Mouse (Mus musculus) midbrain, embryonic 15.5 days (tissue): Measurements from ENCODE around the gene Egr2. TPM values are rescaled to one million over a fixed set of nuclear protein-coding genes. Genes with fewer than 3 reads are reported as not detected.
A peak's percentile ranks its signal among the peaks of the same experiment; 100 is the strongest.

Experiments used
- ATAC-seq: fragments of 200-750 bp; cut with Nextera tagmentation; replicated peaks from 2 replicates; pipeline ENCODE4 v1.8.0; 2017; ENCODE audit warnings: moderate TSS enrichment
- H3K27ac ChIP-seq: fragments of 300-500 bp; sonication (generic); 2 replicates; pipeline ENCODE4 v1.5.1; 2015; ENCODE audit warnings: mild to moderate bottlenecking, inconsistent platforms
- H3K27me3 ChIP-seq: fragments of 300-500 bp; sonication (generic); replicated peaks from 2 replicates; pipeline ENCODE4 v1.6.1; 2015; ENCODE audit warnings: inconsistent platforms
- H3K36me3 ChIP-seq: fragments of 300-500 bp; sonication (generic); replicated peaks from 2 replicates; pipeline ENCODE4 v1.6.1; 2015; ENCODE audit warnings: inconsistent platforms
- H3K4me1 ChIP-seq: fragments of 300-500 bp; sonication (generic); 2 replicates; pipeline ENCODE4 v1.6.1; 2015; ENCODE audit warnings: inconsistent platforms
- H3K4me2 ChIP-seq: fragments of 300-500 bp; sonication (generic); 2 replicates; pipeline ENCODE4 v1.6.1; 2015; ENCODE audit warnings: inconsistent platforms, mild to moderate bottlenecking, moderate library complexity
- H3K4me3 ChIP-seq: fragments of 300-500 bp; sonication (generic); 2 replicates; pipeline ENCODE4 v1.5.1; 2015; ENCODE audit warnings: mild to moderate bottlenecking, inconsistent platforms
- H3K9ac ChIP-seq: fragments of 300-500 bp; sonication (generic); 2 replicates; pipeline ENCODE4 v1.6.1; 2015; ENCODE audit warnings: mild to moderate bottlenecking, inconsistent platforms
- H3K9me3 ChIP-seq: fragments of 300-500 bp; sonication (generic); 2 replicates; pipeline ENCODE4 v1.6.1; 2016; ENCODE audit warnings: inconsistent platforms
- WGBS: fragments of 180-500 bp; shearing (Covaris S2); methylation state at CpG from one replicate; pipeline ENCODE4 v1.1.7; 2015; ENCODE audit warnings: mixed read lengths; 5-methylcytosine and 5-hydroxymethylcytosine counted together
- polyA plus RNA-seq: library from polyadenylated mRNA; unstranded; fragments of >200 nt; fragmentation: Nextera tagmentation; extraction: Ambion mirVana; gene quantifications from 2 replicates; pipeline ENCODE4 v1.2.1, GENCODE M21; 2015

Egr2 gene
- polyA plus RNA-seq, 1 experiment from 2014 or later: 0.72 TPM

DNA sequence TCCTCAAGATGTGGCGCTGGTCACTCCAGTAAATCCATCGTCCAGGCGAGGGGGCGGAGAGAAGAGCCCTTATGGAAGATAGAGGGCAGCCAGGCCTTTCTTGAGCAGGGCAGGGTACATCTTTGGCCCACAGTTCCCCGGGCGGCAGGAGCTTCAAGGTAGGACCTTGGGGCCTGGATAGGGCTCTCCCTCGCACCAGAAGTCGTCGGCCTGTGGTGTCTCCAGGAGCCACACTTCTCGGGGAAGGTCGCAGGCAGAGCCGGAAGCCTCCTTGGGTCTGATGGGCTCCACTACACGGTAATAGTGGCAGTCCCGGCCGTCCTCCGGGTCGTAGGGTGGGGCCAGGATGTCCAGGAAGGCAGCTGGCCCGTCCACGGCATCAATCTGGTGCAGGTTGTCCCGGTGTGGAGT is 12.6 kb downstream of the Egr2 start:
- peak overlapping the region; percentile 78 for H3K4me3 ChIP-seq
- H3K4me2 ChIP-seq: peak overlapping the region; percentile 81
- H3K9ac ChIP-seq: peak overlapping the region; percentile 79
- no peaks in the 10 kb centered on the region for H3K9me3 ChIP-seq
- WGBS: 0% methylated on average over 20 of the region's 20 CpGs
- peaks cover 43% of the 10 kb centered on the region for H3K4me1 ChIP-seq
- no peaks in the 10 kb centered on the region for H3K36me3 ChIP-seq
- peak overlapping the region; percentile 97 for H3K27ac ChIP-seq
- peaks cover 2% of the 10 kb centered on the region; the same call in 1 of the 2 replicates for H3K27me3 ChIP-seq
- ATAC-seq: no peak; the same call in 1 of the 2 replicates

DNA sequence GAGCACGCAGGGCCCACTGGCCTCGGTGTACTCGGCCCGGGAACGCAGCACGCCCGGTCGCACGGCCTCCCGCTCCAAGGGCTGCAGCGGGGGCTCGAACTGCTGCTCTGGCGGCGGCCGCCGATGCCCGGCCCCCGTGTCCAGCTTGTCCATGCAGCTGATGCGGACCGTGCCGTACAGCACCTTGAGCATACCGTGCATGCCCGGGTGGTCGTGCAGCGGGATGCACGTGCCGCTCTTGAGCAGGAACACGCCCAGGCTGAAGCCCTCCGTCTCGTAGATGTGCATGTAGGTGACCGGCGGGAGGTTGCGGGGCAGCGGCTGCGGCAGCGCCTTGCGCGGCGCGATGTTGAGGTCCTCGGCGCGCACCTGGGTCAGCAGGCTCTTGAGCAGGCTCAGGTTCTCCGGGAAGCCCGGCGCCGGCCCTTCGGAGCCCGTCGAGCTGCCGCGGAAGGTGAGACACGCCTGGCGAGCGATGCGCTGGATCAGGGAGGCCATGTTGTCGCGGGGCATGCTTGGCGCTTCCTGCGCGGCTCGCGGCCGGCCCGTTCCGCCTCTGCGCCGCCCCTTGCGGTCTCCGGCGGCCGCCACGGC is 13.1 kb downstream of the Egr2 start:
- Histone ChIP-seq H3K9me3 (no peaks in the 10 kb centered on the region), H3K36me3 (no peaks in the 10 kb centered on the region), H3K4me2 (peak overlapping the region; percentile 81), H3K9ac (peak overlapping the region; percentile 79), H3K27me3 (no peaks in the 10 kb centered on the region; the same call in 1 of the 2 replicates), H3K27ac (peak overlapping the region; percentile 97), H3K4me3 (peak overlapping the region; percentile 78), H3K4me1 (peaks cover 43% of the 10 kb centered on the region)
- under 1% methylated on average over 73 of the region's 73 CpGs for WGBS
- peak; percentile 84 for ATAC-seq

DNA sequence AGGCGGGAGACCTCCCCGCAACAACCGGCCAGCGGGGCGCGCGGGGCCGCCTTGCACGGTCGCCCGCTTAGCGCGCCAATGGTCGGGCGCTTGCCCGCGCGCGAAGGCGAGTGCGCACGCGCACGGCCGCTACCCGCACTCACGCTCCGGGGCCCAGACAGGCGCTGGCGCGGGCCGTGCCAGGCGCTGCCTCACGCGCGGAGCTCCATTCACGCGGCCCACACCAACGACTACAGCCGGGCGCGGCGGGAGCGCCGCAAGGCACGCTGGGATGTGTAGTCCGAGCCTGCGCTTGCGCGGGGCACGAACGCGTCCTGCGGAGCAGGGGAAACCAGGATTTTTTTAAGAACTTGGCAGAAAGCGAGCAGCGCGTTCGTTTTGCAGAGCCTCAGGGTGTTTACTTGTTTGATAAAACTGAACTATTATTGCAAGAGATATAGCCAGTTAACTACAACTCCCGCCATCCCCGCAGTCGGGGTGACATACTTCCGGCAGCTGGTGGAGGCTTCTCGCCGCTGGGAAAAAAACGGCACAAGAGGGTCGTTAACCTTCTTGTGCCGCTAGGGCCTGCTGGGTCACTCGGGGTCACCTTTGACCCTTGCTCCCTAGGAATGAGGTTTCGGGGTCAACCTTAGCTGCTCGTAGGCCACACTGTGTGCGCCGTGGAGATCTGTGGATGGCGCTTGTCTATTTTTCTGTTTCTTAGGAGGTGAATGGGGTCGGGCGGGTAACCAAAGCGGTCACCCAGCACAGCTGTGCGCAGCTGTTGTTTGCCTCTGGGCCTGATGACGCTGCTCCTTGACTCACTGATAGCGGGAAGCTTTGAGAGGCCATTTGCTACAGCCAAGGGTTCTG is 13.8 kb downstream of the Egr2 start, which contains the start of gene Ado:
Gene Ado, minus strand, starts transcription at position 79 of the 855 bp plus-strand sequence.
- H3K9ac ChIP-seq: peak within 1 kb of the TSS; percentile 79
- peak; percentile 99 for ATAC-seq
- peak within 1 kb of the TSS; percentile 78 for H3K4me3 ChIP-seq
- H3K9me3 ChIP-seq: no peaks in the 10 kb centered on the region
- H3K4me2 ChIP-seq: peak within 1 kb of the TSS; percentile 81
- no peaks in the 10 kb centered on the region for H3K36me3 ChIP-seq
- H3K4me1 ChIP-seq: peaks cover 43% of the 10 kb centered on the region
- peak within 1 kb of the TSS; percentile 97 for H3K27ac ChIP-seq
- under 1% methylated on average over 79 of the region's 79 CpGs for WGBS
- H3K27me3 ChIP-seq: no peaks in the 10 kb centered on the region; the same call in 1 of the 2 replicates

DNA sequence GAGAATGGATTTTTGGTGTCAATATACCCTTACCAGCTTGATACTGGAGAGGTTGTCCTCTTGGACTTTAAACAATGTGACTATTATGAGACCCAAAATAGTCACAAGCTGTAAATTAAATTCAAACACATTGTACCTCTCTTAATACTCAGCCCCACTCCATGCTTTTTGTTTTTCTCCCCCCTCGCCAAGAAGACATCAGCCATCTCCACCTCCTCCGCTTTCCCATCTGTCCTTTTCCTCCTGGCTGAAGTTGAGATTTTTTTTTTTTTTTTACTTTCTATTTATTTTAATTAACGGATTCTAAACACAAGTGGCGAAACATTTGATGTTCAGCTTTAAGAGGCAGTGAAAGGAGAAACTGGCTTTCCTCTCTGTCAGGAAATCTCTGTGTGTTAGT is 22.8 kb downstream of the Egr2 start:
- 84% methylated on average over 4 of the region's 4 CpGs for WGBS
- Histone ChIP-seq H3K4me3 (no peak overlapping the region), H3K4me2 (no peak overlapping the region), H3K27ac (no peak overlapping the region), H3K9me3 (no peaks in the 10 kb centered on the region), H3K9ac (no peak overlapping the region), H3K4me1 (peaks cover 5% of the 10 kb centered on the region; the same call in 1 of the 2 replicates), H3K27me3 (no peaks in the 10 kb centered on the region), H3K36me3 (no peaks in the 10 kb centered on the region)
- no peak for ATAC-seq

DNA sequence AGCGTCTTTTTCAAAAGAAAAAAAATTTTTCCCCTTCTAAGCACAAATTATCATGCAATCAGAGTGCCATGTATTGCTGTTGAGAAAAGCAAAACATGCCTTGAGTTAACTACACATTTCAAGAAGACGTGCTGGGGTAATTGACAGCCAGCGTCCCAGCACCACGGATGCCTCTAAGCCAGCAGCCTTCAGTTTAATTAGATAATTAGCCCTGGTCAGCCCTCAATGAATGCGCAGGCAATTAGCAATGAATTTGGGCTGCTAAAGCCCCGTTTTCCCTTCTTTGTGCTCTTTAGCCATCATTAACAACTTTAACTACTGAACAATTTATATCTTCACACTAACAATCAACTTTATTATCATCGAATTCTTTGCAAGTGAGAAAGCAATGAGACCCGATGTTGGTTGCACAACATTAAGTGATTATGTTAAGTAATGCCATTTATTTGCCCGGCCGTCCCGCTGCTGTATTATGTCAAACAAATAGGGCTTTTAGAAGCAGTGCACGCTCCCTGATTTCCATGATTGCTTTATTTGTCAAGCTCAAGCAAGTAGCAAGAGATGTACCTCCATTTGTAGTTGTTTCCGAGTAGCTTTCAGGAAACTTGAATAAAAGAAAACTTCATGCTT is 24.6 kb downstream of the Egr2 start:
- no peak overlapping the region for H3K4me2 ChIP-seq

DNA sequence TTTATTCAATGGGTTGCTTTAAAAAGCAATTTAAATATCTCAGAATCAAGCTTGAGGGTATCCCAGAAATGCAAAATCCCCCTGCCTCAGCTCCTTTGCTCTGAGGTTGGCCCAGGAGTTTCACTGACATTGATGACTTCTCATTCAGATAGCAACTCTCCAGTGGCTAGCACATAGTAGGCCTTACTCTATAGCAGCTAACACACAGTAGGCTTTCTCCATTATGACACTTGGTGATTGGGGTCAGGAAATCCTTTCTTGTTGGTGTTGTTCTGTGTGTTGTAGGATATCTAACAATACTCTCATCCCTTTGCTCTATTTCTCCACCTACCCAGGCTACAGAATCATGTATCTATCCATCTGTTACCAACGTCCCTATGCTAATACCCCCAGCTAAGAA is 25.9 kb downstream of the Egr2 start:
- no peak overlapping the region for H3K27ac ChIP-seq
- no peaks in the 10 kb centered on the region for H3K27me3 ChIP-seq
- no peak for ATAC-seq
- H3K4me1 ChIP-seq: peaks cover 10% of the 10 kb centered on the region; the same call in 1 of the 2 replicates
- H3K9me3 ChIP-seq: no peaks in the 10 kb centered on the region
- 69% methylated on average over 1 of the region's 1 CpGs for WGBS
- no peaks in the 10 kb centered on the region for H3K36me3 ChIP-seq
- no peak overlapping the region for H3K4me2 ChIP-seq
- H3K4me3 ChIP-seq: no peak overlapping the region
- no peak overlapping the region for H3K9ac ChIP-seq

More for the DNA sequence above, 24.6 kb downstream of the Egr2 start:
- H3K27me3 ChIP-seq: no peaks in the 10 kb centered on the region
- H3K4me1 ChIP-seq: peaks cover 5% of the 10 kb centered on the region; the same call in 1 of the 2 replicates
- no peak for ATAC-seq
- no peak overlapping the region for H3K4me3 ChIP-seq
- H3K36me3 ChIP-seq: no peaks in the 10 kb centered on the region
- WGBS: 29% methylated on average over 13 of the region's 13 CpGs
- no peak overlapping the region for H3K9ac ChIP-seq
- H3K9me3 ChIP-seq: no peaks in the 10 kb centered on the region
- H3K27ac ChIP-seq: no peak overlapping the region

DNA sequence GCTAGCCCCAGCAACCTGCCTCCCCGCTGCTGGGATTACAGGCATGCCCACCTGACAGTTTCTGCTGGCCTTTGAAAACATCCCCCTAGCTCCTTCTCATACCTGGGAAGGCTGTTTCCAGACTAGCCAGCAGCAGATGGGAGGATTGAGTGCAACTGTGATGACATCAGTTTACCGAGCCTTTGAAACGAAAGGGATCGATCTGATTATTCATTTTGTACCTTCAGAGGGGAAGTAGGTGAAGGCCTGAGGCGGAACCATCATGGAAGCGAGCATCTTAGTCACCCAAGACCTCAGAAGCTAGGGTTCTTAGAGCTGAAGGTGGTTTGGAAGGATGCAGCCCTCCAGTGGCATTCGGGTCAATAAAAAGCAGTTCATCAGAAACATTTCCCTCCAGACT is 29.2 kb downstream of the Egr2 start:
- H3K27me3 ChIP-seq: no peaks in the 10 kb centered on the region
- ATAC-seq: no peak
- 93% methylated on average over 7 of the region's 7 CpGs for WGBS

DNA sequence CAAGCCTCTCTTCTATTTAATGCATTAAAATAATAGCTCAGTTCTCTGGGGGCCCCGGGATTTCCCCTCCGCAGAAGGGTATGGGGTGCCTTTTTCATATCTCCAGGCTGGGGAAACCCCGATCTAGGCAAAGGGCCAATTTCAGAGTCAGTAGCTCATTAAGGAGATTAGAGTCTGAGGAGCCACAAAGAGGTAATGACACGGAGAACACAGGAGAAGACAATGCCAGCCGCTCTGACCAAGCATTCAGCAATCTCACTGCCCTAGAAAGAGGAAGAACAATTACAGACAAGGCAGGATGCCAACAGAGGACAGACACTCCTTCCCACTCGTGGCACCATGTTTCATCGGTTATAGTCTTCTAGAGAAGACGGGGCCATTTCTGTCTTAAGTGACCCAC is 30.8 kb downstream of the Egr2 start:
- no peaks in the 10 kb centered on the region for H3K9me3 ChIP-seq
- 0 out of 2 replicates have a peak, but pooled peaks cover 5% of the 10 kb centered on the region for H3K4me1 ChIP-seq
- no peak for ATAC-seq
- WGBS: 47% methylated on average over 8 of the region's 8 CpGs
- H3K4me3 ChIP-seq: no peak overlapping the region
- H3K4me2 ChIP-seq: no peak overlapping the region
- no peak overlapping the region for H3K27ac ChIP-seq
- H3K27me3 ChIP-seq: no peaks in the 10 kb centered on the region
- no peak overlapping the region for H3K9ac ChIP-seq
- no peaks in the 10 kb centered on the region for H3K36me3 ChIP-seq

More for the DNA sequence above, 29.2 kb downstream of the Egr2 start:
- Histone ChIP-seq H3K9ac (no peak overlapping the region), H3K4me2 (no peak overlapping the region), H3K4me1 (peaks cover 10% of the 10 kb centered on the region; the same call in 1 of the 2 replicates), H3K9me3 (no peaks in the 10 kb centered on the region), H3K4me3 (no peak overlapping the region), H3K27ac (no peak overlapping the region), H3K36me3 (no peaks in the 10 kb centered on the region)

DNA sequence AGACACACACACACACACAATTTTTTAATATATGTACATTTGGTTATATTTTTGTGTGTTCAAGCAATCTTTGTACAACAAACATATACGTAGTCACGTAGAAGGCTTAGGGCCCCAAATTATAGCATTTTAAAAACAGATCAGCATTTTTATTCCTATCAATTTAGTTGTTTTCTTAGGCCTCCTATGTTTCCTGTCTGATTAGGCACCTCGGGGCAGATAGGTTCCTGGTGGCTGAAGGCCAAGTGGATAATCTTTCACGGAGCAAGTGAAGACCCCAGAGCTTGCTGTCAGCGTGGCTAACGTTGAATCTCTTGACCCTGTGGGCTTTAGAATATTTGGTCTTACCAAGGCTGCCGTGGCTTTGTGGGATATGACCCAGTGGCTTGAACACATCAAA is 34.3 kb downstream of the Egr2 start:
- Histone ChIP-seq H3K9me3 (no peaks in the 10 kb centered on the region), H3K27me3 (no peaks in the 10 kb centered on the region), H3K4me1 (0 out of 2 replicates have a peak, but pooled peaks cover 5% of the 10 kb centered on the region), H3K36me3 (no peaks in the 10 kb centered on the region), H3K4me2 (no peak overlapping the region), H3K27ac (no peak overlapping the region), H3K4me3 (no peak overlapping the region), H3K9ac (no peak overlapping the region)
- WGBS: 83% methylated on average over 7 of the region's 7 CpGs
- ATAC-seq: no peak

DNA sequence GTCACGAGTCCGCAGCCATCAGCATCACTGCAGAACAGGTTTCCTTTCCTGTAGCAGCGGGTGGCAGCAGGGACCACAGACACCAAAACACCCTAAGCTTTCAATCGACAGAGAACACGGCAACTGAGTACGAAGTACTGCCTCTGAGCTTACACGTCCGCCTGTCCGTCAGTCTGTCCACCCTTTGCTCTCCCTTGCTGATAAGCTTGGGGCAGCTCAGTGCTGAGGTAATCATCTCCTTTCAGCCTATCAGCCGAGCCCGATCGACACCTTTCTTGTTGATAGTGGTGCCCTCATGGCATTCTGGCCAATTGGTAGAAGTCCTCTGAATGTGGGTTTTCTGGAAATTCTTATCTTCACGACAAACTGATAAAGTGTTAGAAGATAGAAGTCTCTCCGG is 36.2 kb downstream of the Egr2 start:
- no peak for ATAC-seq
- Histone ChIP-seq H3K4me1 (no peaks in the 10 kb centered on the region), H3K9me3 (no peaks in the 10 kb centered on the region), H3K36me3 (no peaks in the 10 kb centered on the region), H3K4me2 (no peak overlapping the region), H3K4me3 (no peak overlapping the region), H3K9ac (no peak overlapping the region), H3K27ac (no peak overlapping the region), H3K27me3 (no peaks in the 10 kb centered on the region)
- 95% methylated on average over 14 of the region's 14 CpGs for WGBS

DNA sequence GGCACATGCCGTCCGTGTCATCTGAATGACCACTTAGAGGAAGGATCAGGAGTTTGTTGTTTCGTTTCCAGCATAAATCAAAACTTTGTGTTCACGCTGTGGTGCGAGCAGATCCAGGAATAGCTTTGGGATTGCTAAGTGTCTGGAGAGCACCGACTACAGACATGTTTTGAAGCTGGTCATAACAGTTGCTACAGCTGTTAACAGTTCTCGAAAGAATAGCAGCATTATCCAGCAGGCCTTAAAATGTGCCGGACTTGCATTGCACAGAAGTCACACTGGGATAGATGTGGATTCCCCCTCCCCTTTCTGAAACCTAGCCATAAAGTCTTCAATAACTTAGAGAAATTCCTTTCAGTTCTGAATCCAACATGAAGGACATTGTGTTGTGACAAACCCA is 38.0 kb downstream of the Egr2 start:
- H3K4me1 ChIP-seq: no peaks in the 10 kb centered on the region
- H3K27ac ChIP-seq: no peak overlapping the region
- H3K27me3 ChIP-seq: no peaks in the 10 kb centered on the region
- H3K4me2 ChIP-seq: no peak overlapping the region
- no peak for ATAC-seq
- no peaks in the 10 kb centered on the region for H3K9me3 ChIP-seq
- no peak overlapping the region for H3K4me3 ChIP-seq
- 64% methylated on average over 8 of the region's 8 CpGs for WGBS
- no peak overlapping the region for H3K9ac ChIP-seq
- H3K36me3 ChIP-seq: no peaks in the 10 kb centered on the region

DNA sequence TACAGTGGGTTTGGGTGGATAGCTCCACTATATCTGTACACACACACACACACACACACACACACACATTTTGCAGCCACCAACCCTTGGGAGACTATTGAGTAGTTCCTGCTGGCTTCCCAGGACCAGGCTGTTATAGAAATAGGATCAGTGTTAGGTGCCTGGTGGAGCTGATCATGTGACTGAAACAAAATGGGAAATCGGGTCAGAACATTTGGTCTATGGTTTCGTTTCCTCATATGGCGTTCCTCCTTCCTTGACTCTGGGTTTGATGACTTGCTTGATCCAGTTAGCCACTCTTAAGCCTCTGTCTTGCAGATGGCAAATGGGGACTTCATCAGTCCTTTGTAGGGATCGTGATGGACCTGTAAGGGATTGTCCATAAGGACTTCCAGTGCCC is 44.6 kb downstream of the Egr2 start:
- Histone ChIP-seq H3K4me1 (no peaks in the 10 kb centered on the region), H3K4me2 (no peak overlapping the region), H3K9ac (no peak overlapping the region), H3K9me3 (no peaks in the 10 kb centered on the region), H3K27ac (no peak overlapping the region), H3K27me3 (no peaks in the 10 kb centered on the region), H3K4me3 (no peak overlapping the region), H3K36me3 (no peaks in the 10 kb centered on the region)
- WGBS: 95% methylated on average over 4 of the region's 4 CpGs
- no peak for ATAC-seq
